Mouse (Mus musculus): ENCODE measurements around the gene Tmem254b. TPM values are rescaled to one million over a fixed set of nuclear protein-coding genes. Genes with fewer than 3 reads are reported as not detected.
"Not testable (repeated sequence)": the region's sequence is repeated elsewhere in the genome, so short reads cannot be mapped to it uniquely, and the experiment has no call there.

Tmem254b gene
- polyA plus RNA-seq, 1 experiment from 2014 or later: 30.3 TPM

DNA sequence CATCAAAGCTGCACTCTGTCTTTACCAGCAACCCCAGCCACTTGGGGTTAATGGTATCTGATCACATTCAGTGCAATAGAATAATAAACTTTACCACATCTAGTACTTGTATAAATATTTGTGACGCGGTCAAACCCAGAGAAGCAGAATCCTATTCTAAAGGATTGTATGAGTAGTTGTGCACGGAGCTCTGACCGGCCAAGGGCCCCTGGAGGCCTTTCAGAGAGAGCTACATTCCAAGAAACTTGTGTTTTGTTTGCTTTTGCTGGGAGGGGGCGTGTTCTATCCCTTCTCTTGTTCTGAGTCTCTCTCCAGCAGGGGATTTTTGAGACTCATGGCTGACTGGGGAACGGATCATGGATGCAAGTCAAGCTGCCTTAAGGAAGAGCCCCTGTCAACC, 31.8 kb downstream of the Tmem254b start:
- H3K27me3 ChIP-seq (replicated peaks; ENCODE audit: control insufficient read depth, insufficient read depth, low read length); H3K4me2 ChIP-seq; H3K4me1 ChIP-seq (replicated peaks; ENCODE audit: control insufficient read depth, insufficient read depth, low read length); DNase-seq (ENCODE audit: low spot score); H3K36me3 ChIP-seq (ENCODE audit: control insufficient read depth, insufficient read depth, low read length); H3K9ac ChIP-seq (ENCODE audit: low read depth, low read length); ATAC-seq (replicated peaks; ENCODE audit: low FRiP score); H3K9me3 ChIP-seq (ENCODE audit: control insufficient read depth, low read length); H3K4me3 ChIP-seq (ENCODE audit: low read depth, low read length); H3K27ac ChIP-seq (ENCODE audit: low read depth, low read length): not testable (repeated sequence)
- no CpG with 5 or more reads among the region's 6 CpGs for WGBS

DNA sequence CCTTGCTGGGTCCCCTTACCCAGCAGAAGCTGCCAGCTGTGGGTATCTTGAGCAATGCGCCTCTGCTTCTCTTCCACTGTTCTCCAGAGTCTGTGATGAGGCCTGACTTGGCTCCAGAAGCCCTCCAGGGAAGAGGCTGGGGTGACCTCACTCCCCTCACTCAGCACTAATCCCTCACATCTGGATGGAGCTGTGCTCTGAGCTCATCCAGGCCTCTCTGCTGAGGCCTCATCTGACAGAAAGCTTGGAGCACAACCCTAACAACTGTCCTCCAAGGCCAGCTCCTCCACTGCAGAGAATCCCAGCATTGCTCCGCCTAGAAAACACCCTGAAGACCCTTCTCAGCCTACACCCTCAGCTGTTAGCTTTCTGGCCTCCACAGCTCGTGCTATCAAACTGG, 32.9 kb downstream of the Tmem254b start:
- H3K27me3 ChIP-seq (replicated peaks; ENCODE audit: control insufficient read depth, insufficient read depth, low read length); H3K27ac ChIP-seq (ENCODE audit: low read depth, low read length); H3K4me1 ChIP-seq (replicated peaks; ENCODE audit: control insufficient read depth, insufficient read depth, low read length); H3K4me2 ChIP-seq; H3K36me3 ChIP-seq (ENCODE audit: control insufficient read depth, insufficient read depth, low read length); H3K4me3 ChIP-seq (ENCODE audit: low read depth, low read length); H3K9ac ChIP-seq (ENCODE audit: low read depth, low read length); ATAC-seq (replicated peaks; ENCODE audit: low FRiP score); H3K9me3 ChIP-seq (ENCODE audit: control insufficient read depth, low read length); DNase-seq (ENCODE audit: low spot score): not testable (repeated sequence)
- no CpG with 5 or more reads among the region's 3 CpGs for WGBS

DNA sequence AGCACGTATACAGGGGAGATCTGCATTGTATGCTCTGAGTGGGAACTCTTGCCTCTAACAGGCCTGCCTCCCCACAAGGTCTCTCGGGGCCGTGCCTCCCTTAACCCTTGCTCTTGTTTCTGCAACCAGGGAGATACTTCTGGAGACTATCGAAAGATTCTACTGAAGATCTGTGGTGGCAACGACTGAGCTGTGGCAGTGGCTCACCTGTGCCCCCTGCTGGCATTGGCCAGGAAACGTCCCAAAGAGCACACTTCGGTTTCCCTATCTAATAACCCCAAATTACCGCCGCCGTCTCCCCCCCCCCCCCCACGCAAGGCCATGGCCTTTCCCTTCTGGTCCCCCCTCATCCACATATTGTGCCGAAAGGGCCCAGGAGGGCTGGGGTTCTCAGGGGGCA, 41.6 kb downstream of the Tmem254b start:
- not testable (repeated sequence) for H3K27me3 ChIP-seq (replicated peaks; ENCODE audit: control insufficient read depth, insufficient read depth, low read length); H3K4me2 ChIP-seq; DNase-seq (ENCODE audit: low spot score); H3K4me1 ChIP-seq (replicated peaks; ENCODE audit: control insufficient read depth, insufficient read depth, low read length); H3K36me3 ChIP-seq (ENCODE audit: control insufficient read depth, insufficient read depth, low read length); H3K9ac ChIP-seq (ENCODE audit: low read depth, low read length); H3K9me3 ChIP-seq (ENCODE audit: control insufficient read depth, low read length); H3K4me3 ChIP-seq (ENCODE audit: low read depth, low read length); ATAC-seq (replicated peaks; ENCODE audit: low FRiP score); H3K27ac ChIP-seq (ENCODE audit: low read depth, low read length)
- WGBS: no CpG with 5 or more reads among the region's 12 CpGs

DNA sequence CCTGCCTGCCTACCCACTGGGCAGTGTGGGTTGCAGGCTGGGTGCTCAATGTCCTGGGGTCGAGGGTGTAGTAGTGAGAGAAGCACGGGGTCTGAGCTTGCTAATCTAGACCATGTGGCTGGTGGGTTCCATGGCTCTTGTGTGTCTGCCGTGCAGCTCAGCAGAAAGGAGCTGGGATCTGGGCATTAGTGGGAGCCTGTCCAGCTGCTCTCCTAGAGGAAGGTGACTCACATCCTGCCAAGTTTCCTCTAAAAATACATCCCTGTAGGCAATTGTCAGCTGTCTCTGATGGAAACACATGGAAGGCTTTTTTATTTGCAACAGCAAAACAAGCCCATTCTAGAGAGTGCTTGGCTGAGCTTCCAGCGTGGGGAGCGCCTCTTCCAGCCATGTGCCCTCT, 44.4 kb downstream of the Tmem254b start:
- H3K4me2 ChIP-seq; H3K4me3 ChIP-seq (ENCODE audit: low read depth, low read length); H3K4me1 ChIP-seq (replicated peaks; ENCODE audit: control insufficient read depth, insufficient read depth, low read length); ATAC-seq (replicated peaks; ENCODE audit: low FRiP score); H3K36me3 ChIP-seq (ENCODE audit: control insufficient read depth, insufficient read depth, low read length); H3K9ac ChIP-seq (ENCODE audit: low read depth, low read length); H3K27me3 ChIP-seq (replicated peaks; ENCODE audit: control insufficient read depth, insufficient read depth, low read length); H3K27ac ChIP-seq (ENCODE audit: low read depth, low read length); H3K9me3 ChIP-seq (ENCODE audit: control insufficient read depth, low read length); DNase-seq (ENCODE audit: low spot score): not testable (repeated sequence)
- no CpG with 5 or more reads among the region's 5 CpGs for WGBS

DNA sequence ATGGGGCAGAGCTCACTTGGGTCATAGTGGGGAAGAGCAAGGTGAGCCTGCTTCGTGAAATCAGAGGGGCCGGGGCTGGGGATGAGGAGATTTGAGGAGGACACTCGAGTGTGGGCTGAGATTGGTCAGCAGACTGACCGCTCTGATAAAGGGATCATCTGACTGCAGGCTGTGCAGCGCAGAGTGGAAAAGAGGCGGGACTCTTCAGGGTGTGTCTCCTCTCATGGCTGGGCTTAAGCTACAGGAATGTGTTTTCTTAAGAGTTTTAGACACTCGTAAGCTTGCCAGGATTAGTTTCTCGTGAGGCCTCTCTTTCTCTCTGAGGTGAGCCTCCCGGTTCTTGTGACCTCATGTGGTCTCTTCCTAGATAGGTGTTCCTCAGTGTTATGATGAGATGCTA, 45.7 kb downstream of the Tmem254b start:
- H3K27me3 ChIP-seq (replicated peaks; ENCODE audit: control insufficient read depth, insufficient read depth, low read length); DNase-seq (ENCODE audit: low spot score); H3K9me3 ChIP-seq (ENCODE audit: control insufficient read depth, low read length); H3K9ac ChIP-seq (ENCODE audit: low read depth, low read length); ATAC-seq (replicated peaks; ENCODE audit: low FRiP score); H3K27ac ChIP-seq (ENCODE audit: low read depth, low read length); H3K4me3 ChIP-seq (ENCODE audit: low read depth, low read length); H3K4me1 ChIP-seq (replicated peaks; ENCODE audit: control insufficient read depth, insufficient read depth, low read length); H3K36me3 ChIP-seq (ENCODE audit: control insufficient read depth, insufficient read depth, low read length); H3K4me2 ChIP-seq: not testable (repeated sequence)
- no CpG with 5 or more reads among the region's 9 CpGs for WGBS

DNA sequence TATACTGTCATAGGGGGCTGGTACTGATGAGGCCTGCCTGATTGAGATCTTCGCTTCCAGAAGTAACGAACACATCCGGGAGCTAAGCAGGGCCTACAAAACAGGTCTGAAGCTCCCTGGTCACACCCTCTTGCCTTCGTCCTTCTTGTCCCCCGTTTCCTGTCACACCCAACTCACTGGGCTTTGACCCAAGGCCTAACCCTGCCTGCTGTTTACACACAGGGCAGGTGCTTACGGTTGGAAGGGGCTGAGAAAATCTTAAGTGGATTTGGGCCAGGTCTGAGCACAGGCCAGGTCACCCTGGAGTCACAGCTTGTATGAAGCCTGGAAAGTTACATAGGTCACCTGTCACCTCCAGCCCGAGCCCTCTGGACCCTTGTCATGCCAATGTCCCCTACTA, 50.8 kb downstream of the Tmem254b start:
- not testable (repeated sequence) for H3K27ac ChIP-seq (ENCODE audit: low read depth, low read length); H3K9ac ChIP-seq (ENCODE audit: low read depth, low read length); H3K9me3 ChIP-seq (ENCODE audit: control insufficient read depth, low read length); H3K4me3 ChIP-seq (ENCODE audit: low read depth, low read length); ATAC-seq (replicated peaks; ENCODE audit: low FRiP score); H3K4me1 ChIP-seq (replicated peaks; ENCODE audit: control insufficient read depth, insufficient read depth, low read length); DNase-seq (ENCODE audit: low spot score); H3K36me3 ChIP-seq (ENCODE audit: control insufficient read depth, insufficient read depth, low read length); H3K4me2 ChIP-seq; H3K27me3 ChIP-seq (replicated peaks; ENCODE audit: control insufficient read depth, insufficient read depth, low read length)
- WGBS: no CpG with 5 or more reads among the region's 7 CpGs

Other genes with a start within 250 kb of the Tmem254b start
- 0.26 TPM in 1 of 2 replicates, not detected in the other for gene Duxbl1, start 228.5 kb downstream of the Tmem254b start, polyA plus RNA-seq (2014; fragmentation: Nextera tagmentation; extraction: Ambion mirVana)
- 0.94 and 1.5 TPM in 2 replicates for gene Gm9780, start 164.3 kb downstream of the Tmem254b start, polyA plus RNA-seq (2014; fragmentation: Nextera tagmentation; extraction: Ambion mirVana)
- 23.3 and 24.0 TPM in 2 replicates for gene Tmem254c, start 139.7 kb downstream of the Tmem254b start, polyA plus RNA-seq (2014; fragmentation: Nextera tagmentation; extraction: Ambion mirVana)
- not detected in 2 replicates for gene Cphx2, start 125.5 kb downstream of the Tmem254b start, polyA plus RNA-seq (2014; fragmentation: Nextera tagmentation; extraction: Ambion mirVana)
- not detected in 2 replicates for gene Cphx3, start 124.7 kb downstream of the Tmem254b start, polyA plus RNA-seq (2014; fragmentation: Nextera tagmentation; extraction: Ambion mirVana)
- gene Duxbl2, start 88.7 kb downstream of the Tmem254b start, polyA plus RNA-seq (2014; fragmentation: Nextera tagmentation; extraction: Ambion mirVana): 0.34 TPM in 1 of 2 replicates, not detected in the other
- gene Plac9b, start 24.6 kb downstream of the Tmem254b start, polyA plus RNA-seq (2014; fragmentation: Nextera tagmentation; extraction: Ambion mirVana): 1.5 and 1.6 TPM in 2 replicates
- gene Duxbl3, start 50.9 kb upstream of the Tmem254b start, polyA plus RNA-seq (2014; fragmentation: Nextera tagmentation; extraction: Ambion mirVana): 0.09 and 0.84 TPM in 2 replicates

All from liver, embryonic 11.5 days (tissue).